Mouse (Mus musculus): Measurements from ENCODE around the gene Med15. TPM values are rescaled to one million over a fixed set of nuclear protein-coding genes. Genes with fewer than 3 reads are reported as not detected.

Med15 gene
- polyA plus RNA-seq, 1 experiment from 2014 or later: 50.9 TPM

- H3K27me3 ChIP-seq (ENCODE audit: control insufficient read depth, insufficient read depth, low read length): no peaks in the 10 kb centered on the region
- WGBS: 74% methylated on average over 5 of the region's 5 CpGs
- H3K4me1 ChIP-seq (replicated peaks; ENCODE audit: control insufficient read depth, insufficient read depth, low read length): no peaks in the 10 kb centered on the region
- ATAC-seq (replicated peaks; ENCODE audit: low FRiP score) (no peak), DNase-seq (ENCODE audit: low spot score) (no peak)
- H3K27ac ChIP-seq (ENCODE audit: low read depth, low read length): no peak overlapping the region
- no peak overlapping the region for H3K4me2 ChIP-seq (ENCODE audit: low read depth, low read length, severe bottlenecking)
- H3K9me3 ChIP-seq (ENCODE audit: control insufficient read depth, low read length): no peaks in the 10 kb centered on the region
- H3K4me3 ChIP-seq (ENCODE audit: low read depth, low read length): no peak overlapping the region
- H3K9ac ChIP-seq (ENCODE audit: low read length): no peak overlapping the region
- H3K36me3 ChIP-seq (ENCODE audit: control insufficient read depth, insufficient read depth, low read length): no peaks in the 10 kb centered on the region
Measured at GRCm38 (mm10) chr16:17605684-17606083, 127.0 kb downstream of the Med15 start.

DNA sequence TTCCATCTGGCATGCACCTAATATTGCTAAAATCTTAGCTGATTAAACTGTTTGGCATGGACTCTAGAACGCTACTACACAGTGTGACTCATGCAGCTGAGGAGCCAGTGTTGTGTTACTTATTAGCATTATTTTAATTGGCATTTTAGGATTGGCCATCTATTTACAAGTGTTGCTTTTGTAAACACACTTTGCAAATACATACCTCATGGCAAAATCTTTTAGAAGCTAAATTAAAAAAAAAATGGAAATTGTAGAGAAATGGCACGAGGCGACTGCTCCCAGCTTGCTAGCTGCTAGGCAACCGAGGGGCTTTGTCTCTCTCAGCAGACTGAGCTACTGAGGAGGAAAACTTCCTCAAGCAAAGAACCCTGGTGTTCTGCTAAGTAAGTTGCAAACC is 127.8 kb downstream of the Med15 start:
- Histone ChIP-seq H3K4me3 (ENCODE audit: low read depth, low read length) (no peak overlapping the region), H3K9me3 (ENCODE audit: control insufficient read depth, low read length) (no peaks in the 10 kb centered on the region), H3K27ac (ENCODE audit: low read depth, low read length) (no peak overlapping the region), H3K4me2 (ENCODE audit: low read depth, low read length, severe bottlenecking) (no peak overlapping the region), H3K9ac (ENCODE audit: low read length) (no peak overlapping the region), H3K27me3 (ENCODE audit: control insufficient read depth, insufficient read depth, low read length) (no peaks in the 10 kb centered on the region), H3K4me1 (replicated peaks; ENCODE audit: control insufficient read depth, insufficient read depth, low read length) (no peaks in the 10 kb centered on the region), H3K36me3 (ENCODE audit: control insufficient read depth, insufficient read depth, low read length) (no peaks in the 10 kb centered on the region)
- 62% methylated on average over 4 of the region's 4 CpGs for WGBS
- no peak for ATAC-seq (replicated peaks; ENCODE audit: low FRiP score)
- DNase-seq (ENCODE audit: low spot score): no peak

Other genes starting within 250 kb of the Med15 start
- 3.2 and 3.8 TPM in 2 replicates for gene Aifm3, start 243.3 kb downstream of the Med15 start, polyA plus RNA-seq (2014; fragmentation: Nextera tagmentation; extraction: Ambion mirVana)
- 97.5 and 106 TPM in 2 replicates for gene Lztr1, start 224.2 kb downstream of the Med15 start, polyA plus RNA-seq (2014; fragmentation: Nextera tagmentation; extraction: Ambion mirVana)
- 50.2 and 55.6 TPM in 2 replicates for gene Thap7, start 201.8 kb downstream of the Med15 start, polyA plus RNA-seq (2014; fragmentation: Nextera tagmentation; extraction: Ambion mirVana)
- gene Lrrc74b, start 171.6 kb downstream of the Med15 start, polyA plus RNA-seq (2014; fragmentation: Nextera tagmentation; extraction: Ambion mirVana): 0.12 and 0.57 TPM in 2 replicates
- 0.35 and 0.75 TPM in 2 replicates for gene P2rx6, start 171.0 kb downstream of the Med15 start, polyA plus RNA-seq (2014; fragmentation: Nextera tagmentation; extraction: Ambion mirVana)
- 3.1 and 4.0 TPM in 2 replicates for gene Slc7a4, start 149.7 kb downstream of the Med15 start, polyA plus RNA-seq (2014; fragmentation: Nextera tagmentation; extraction: Ambion mirVana)
- gene Smpd4, start 113.5 kb downstream of the Med15 start, polyA plus RNA-seq (2014; fragmentation: Nextera tagmentation; extraction: Ambion mirVana): 61.1 and 69.1 TPM in 2 replicates
- gene Ccdc74a, start 86.4 kb downstream of the Med15 start, polyA plus RNA-seq (2014; fragmentation: Nextera tagmentation; extraction: Ambion mirVana): 5.3 and 7.9 TPM in 2 replicates
- gene Klhl22, start 26.7 kb upstream of the Med15 start, polyA plus RNA-seq (2014; fragmentation: Nextera tagmentation; extraction: Ambion mirVana): 54.6 and 57.7 TPM in 2 replicates
- 7.4 and 7.9 TPM in 2 replicates for gene Scarf2, start 64.4 kb upstream of the Med15 start, polyA plus RNA-seq (2014; fragmentation: Nextera tagmentation; extraction: Ambion mirVana)
- not detected in 2 replicates for gene B830017H08Rik, start 100.2 kb upstream of the Med15 start, polyA plus RNA-seq (2014; fragmentation: Nextera tagmentation; extraction: Ambion mirVana)
- 4.3 and 4.6 TPM in 2 replicates for gene Car15, start 105.5 kb upstream of the Med15 start, polyA plus RNA-seq (2014; fragmentation: Nextera tagmentation; extraction: Ambion mirVana)
- 0.32 and 0.51 TPM in 2 replicates for gene Gm20518, start 158.8 kb upstream of the Med15 start, polyA plus RNA-seq (2014; fragmentation: Nextera tagmentation; extraction: Ambion mirVana)
- not detected in 2 replicates for gene Tssk1, start 161.3 kb upstream of the Med15 start, polyA plus RNA-seq (2014; fragmentation: Nextera tagmentation; extraction: Ambion mirVana)
- gene Dgcr2, start 165.7 kb upstream of the Med15 start, polyA plus RNA-seq (2014; fragmentation: Nextera tagmentation; extraction: Ambion mirVana): 112 TPM in 2 replicates
- 0.52 TPM in 1 of 2 replicates, not detected in the other for gene Tssk2, start 165.7 kb upstream of the Med15 start, polyA plus RNA-seq (2014; fragmentation: Nextera tagmentation; extraction: Ambion mirVana)
- 50.2 and 54.3 TPM in 2 replicates for gene Ess2, start 178.5 kb upstream of the Med15 start, polyA plus RNA-seq (2014; fragmentation: Nextera tagmentation; extraction: Ambion mirVana)
- 0.23 TPM in 1 of 2 replicates, not detected in the other for gene Gsc2, start 182.2 kb upstream of the Med15 start, polyA plus RNA-seq (2014; fragmentation: Nextera tagmentation; extraction: Ambion mirVana)
- 105 and 107 TPM in 2 replicates for gene Slc25a1, start 195.3 kb upstream of the Med15 start, polyA plus RNA-seq (2014; fragmentation: Nextera tagmentation; extraction: Ambion mirVana)
- not detected in 2 replicates for gene Vpreb2, start 247.5 kb upstream of the Med15 start, polyA plus RNA-seq (2014; fragmentation: Nextera tagmentation; extraction: Ambion mirVana)

All from forebrain, embryonic 11.5 days (tissue).